Mouse (Mus musculus) adrenal gland, postnatal 4 days (tissue): ENCODE results near the gene Olfr748. TPM values are rescaled to one million over a fixed set of nuclear protein-coding genes. Genes with fewer than 3 reads are reported as not detected.
"Not testable (repeated sequence)": the region's sequence is repeated elsewhere in the genome, so short reads cannot be mapped to it uniquely, and the experiment has no call there.

Experiments
- DNase-seq, 2 experiments: peaks; one replicate each; pipeline ENCODE4 v3.0.0; 2021 to 2022; ENCODE audit warnings: low spot score in 2 of 2, mixed read lengths in 2 of 2
- long read RNA-seq, 2 experiments: library from polyadenylated mRNA; stranded (forward); transcript quantifications; one replicate each; pipeline ENCODE4 v2.0.0; 2021
- total RNA-seq, 2 experiments: library from RNA; stranded (reverse); gene quantifications; 2 replicates each; pipeline ENCODE4 v1.2.3; 2021

The Olfr748 gene
- total RNA-seq: not detected
- long read RNA-seq, experiment 1: 0 reads
- long read RNA-seq, experiment 2: 0 reads

DNA sequence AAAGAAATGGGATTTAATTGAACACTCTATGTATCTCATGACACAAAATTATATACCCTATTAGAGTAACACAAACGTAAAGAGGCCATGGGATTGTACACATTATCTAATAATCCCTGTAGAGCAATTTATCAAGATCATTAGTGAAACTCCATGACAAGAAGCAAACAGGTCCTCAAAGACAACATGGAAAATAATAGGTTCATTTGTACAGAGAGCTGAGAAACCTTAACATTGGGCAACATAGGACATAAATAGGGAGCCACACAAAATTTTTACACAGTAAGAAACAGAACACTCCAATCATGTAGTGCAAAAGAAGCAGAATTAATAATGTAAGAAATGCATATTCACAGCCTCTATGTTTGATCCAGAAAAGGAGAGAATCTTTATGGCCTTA lies at the start of gene Olfr748:
TSS of gene Olfr748 (plus strand) at position 301 of the 400 bp plus-strand sequence.
- DNase-seq: no peak

DNA sequence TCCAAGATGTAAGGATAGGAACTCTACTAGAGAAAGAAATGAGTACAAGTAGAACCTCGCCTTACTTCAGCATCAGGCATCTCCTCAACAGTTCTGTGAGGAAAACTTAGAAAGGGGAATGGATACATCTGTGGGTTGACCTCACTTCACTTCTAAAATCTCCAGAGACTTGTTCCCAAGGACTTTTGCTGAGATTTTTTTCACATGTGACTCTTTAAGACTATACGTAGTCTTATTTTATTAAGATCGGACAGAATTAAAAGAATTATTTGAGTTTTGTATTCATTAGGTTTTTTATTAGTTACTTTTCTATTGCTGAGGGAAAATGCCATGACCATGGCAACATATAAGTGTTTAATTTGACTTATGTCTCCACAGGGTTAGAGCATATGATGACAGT lies 14.1 kb upstream of the Olfr748 start, which contains the start of gene Olfr747:
TSS of gene Olfr747 (minus strand) at position 101 of the 400 bp plus-strand sequence.
- no peak for DNase-seq

DNA sequence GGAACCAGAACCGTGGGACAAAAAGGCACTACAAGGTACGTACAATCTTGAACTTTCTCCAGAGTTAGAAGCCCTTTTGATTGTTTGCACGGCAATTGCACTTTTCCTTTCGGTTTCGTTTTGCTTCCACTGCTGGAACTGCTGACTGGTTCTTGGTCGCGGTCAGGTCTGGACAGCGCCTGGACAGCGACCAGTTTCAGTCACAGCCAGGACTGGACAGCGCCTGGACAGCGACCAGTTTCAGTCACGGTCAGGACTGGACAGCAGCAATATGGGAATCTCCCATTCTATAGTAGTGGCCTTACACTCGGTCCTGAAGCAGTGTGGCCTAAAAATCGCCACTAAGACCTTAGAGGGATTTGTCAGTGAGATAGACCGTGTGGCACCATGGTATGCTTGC lies 12.7 kb downstream of the Olfr748 start:
- DNase-seq: not testable (repeated sequence)

DNA sequence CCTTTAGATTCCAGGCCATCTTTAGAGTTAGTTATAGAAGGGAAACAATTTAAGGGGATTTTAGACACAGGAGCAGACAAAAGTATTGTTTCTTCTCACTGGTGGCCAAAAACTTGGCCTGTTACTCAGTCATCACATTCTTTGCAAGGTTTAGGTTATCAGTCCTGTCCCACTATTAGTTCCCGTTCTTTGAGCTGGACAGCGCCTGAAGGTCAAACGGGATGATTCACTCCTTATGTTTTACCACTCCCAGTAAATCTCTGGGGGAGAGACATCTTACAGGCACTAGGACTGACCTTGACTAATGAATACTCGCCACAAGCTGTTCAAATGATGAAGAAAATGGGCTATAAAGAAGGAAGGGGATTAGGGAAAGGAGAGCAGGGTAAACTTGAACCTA lies 15.2 kb downstream of the Olfr748 start:
- not testable (repeated sequence) for DNase-seq

DNA sequence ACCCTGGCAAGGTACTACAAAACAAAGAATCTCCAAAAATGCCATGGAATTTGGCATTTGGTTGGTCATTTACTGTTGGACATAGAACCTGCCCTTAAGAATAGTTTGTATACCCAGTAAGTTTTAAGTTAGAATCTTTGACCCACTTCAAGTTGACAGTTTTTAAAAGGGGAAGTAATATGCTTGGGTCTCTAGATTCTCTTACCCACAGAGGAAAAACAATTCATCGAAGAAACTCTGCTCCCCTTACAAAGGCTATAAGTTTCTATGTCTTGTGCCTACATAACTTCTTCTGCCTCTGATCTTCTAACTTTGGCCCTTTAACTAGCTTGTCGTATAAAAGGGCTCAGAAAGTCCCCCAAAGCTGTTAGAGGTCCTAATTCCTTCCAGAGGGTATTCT lies 33.2 kb downstream of the Olfr748 start:
- DNase-seq: no peak

DNA sequence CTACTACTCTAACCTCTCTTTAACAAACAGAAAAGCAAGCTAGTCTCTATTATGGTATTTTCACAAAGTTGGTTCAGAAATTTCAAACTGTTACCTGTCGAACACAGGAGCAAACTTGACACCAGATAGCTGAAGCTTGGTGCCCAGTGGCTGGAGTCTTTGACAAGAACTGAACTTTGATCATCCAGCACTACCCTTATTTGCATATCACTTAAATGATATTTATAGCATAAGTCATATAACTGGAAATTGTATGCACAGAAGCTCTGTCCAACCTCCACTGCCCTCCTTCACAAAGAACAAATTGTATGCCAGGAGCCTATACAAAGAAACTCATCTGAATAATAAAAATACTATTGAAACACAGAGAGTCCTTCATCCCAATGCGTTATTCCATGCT lies 34.4 kb downstream of the Olfr748 start:
- DNase-seq: no peak

DNA sequence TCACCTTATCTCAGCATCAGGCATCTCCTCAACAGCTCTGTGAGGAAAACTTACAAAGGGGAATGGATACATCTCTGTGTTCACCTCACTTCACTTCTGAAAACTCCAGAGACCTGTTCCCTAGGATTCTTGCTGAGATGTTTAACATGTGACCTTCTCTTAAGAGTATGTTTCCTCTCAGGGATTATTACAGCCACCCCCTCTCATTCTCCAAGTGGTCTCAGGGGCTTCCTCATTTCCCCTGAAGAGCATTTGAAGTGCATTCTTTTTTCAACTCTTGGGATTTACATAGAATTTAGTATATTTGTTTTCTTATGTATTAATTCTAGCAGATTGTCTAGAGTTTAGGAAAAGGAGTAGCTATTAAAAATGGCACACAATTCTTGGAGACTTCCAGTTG lies 37.8 kb downstream of the Olfr748 start, which contains the start of gene Olfr749:
TSS of gene Olfr749 (minus strand) at position 101 of the 400 bp plus-strand sequence.
- DNase-seq: no peak

DNA sequence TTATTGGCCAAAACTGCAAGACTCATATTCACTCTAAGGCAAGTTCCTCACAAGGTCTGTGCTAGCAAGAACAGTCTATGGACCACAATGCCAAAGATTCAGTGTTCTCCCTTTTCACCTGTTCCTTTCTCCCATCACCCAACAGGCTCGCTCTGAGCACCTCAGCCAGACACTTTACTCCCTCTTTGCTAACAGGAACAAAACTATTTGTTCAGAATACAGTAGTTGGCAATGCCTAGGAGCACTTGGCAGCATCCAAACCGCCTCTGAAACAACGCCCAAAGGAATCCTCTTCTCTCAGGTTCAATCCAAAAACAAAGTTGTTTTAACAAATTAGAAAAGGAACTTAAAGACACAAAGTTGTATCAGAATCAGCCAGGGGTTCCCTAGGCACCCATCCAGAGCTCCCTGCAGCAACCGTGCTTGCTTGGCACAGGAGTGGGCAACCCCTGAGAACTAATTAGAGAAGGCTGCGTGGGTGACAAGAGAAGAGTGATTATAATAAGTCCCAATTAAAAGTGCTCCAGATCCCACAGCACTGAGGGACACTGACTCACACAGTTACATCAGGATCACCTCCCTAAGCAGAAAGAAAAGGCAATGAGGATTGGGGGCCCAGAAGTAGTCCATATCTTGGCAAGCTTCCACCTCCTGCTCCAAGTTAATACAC lies 51.4 kb downstream of the Olfr748 start:
- DNase-seq: no peak

Other genes starting within 250 kb of the Olfr748 start
- not detected for gene Olfr741, start 234.6 kb upstream of the Olfr748 start, total RNA-seq
- gene Olfr742, start 203.8 kb upstream of the Olfr748 start, total RNA-seq: not detected
- gene Olfr743, start 185.5 kb upstream of the Olfr748 start, total RNA-seq: not detected
- not detected for gene Olfr744, start 92.5 kb upstream of the Olfr748 start, total RNA-seq
- not detected for gene Olfr745, start 68.0 kb upstream of the Olfr748 start, total RNA-seq
- gene Olfr746, start 60.3 kb upstream of the Olfr748 start, total RNA-seq: not detected
- not detected for gene Olfr747, start 14.2 kb upstream of the Olfr748 start, total RNA-seq
- not detected for gene Olfr749, start 37.7 kb downstream of the Olfr748 start, total RNA-seq
- gene Ttc5, start 78.1 kb downstream of the Olfr748 start, total RNA-seq: 10 to 100 TPM; 61.8 to 71.8 TPM
- not detected for gene Ccnb1ip1, start 100.4 kb downstream of the Olfr748 start, total RNA-seq
- gene Parp2, start 100.5 kb downstream of the Olfr748 start, total RNA-seq: 10 to 100 TPM; 48.2 to 57.3 TPM
- 10 to 100 TPM; 19.1 to 20.6 TPM for gene Tep1, start 163.2 kb downstream of the Olfr748 start, total RNA-seq
- 1 to 10 TPM; 1.4 to 1.7 TPM for gene Klhl33, start 190.1 kb downstream of the Olfr748 start, total RNA-seq
- gene Osgep, start 217.5 kb downstream of the Olfr748 start, total RNA-seq: 10 to 100 TPM; 62.9 to 66.0 TPM
- gene Apex1, start 217.6 kb downstream of the Olfr748 start, total RNA-seq: 100 to 1,000 TPM; 100 to 106 TPM
- 10 to 100 TPM; 49.5 to 57.8 TPM for gene Pip4p1, start 223.5 kb downstream of the Olfr748 start, total RNA-seq
- gene Pnp, start 223.7 kb downstream of the Olfr748 start, total RNA-seq: 10 to 100 TPM; 36.8 to 39.4 TPM
- gene Gm49342, start 237.1 kb downstream of the Olfr748 start, total RNA-seq: 10 to 100 TPM; 28.1 to 33.3 TPM
- gene Pnp2, start 248.6 kb downstream of the Olfr748 start, total RNA-seq: 1 to 10 TPM; 1.4 to 2.5 TPM